Mouse (Mus musculus): ENCODE data around the gene Usp30.

- TF ChIP-seq CTCF (IDR thresholded peaks at IDR 0.05; ENCODE audit: borderline replicate concordance, insufficient read depth, low read length), result no peak
- no peak for TF ChIP-seq POLR2A (IDR thresholded peaks at IDR 0.05; ENCODE audit: low read depth, low read length)
Observed at GRCm38 (mm10) chr5:114152359-114153092, 87.3 kb downstream of the Usp30 start.
